Mouse (Mus musculus) adrenal gland (tissue): ENCODE data around the gene Insig1.

Experiments
- intact Hi-C: fragments of 180-260 bp; cut with DNase I; formaldehyde crosslinking; loops from one replicate; pipeline ENCODE4 v1.15.1; 2025

The Insig1 gene

GRCm38 (mm10) chr5:28063989-28064624 lies 7.1 kb upstream of the Insig1 start:
- intact Hi-C loops = no loop called here

- intact Hi-C loops = no loop called here
These were observed 5.9 kb upstream of the Insig1 start for GRCm38 (mm10) chr5:28065275-28065674.

- intact Hi-C loops = no loop called here
These were observed 4.9 kb upstream of the Insig1 start for GRCm38 (mm10) chr5:28066311-28066710.

GRCm38 (mm10) chr5:28070149-28070827 lies 875 bp upstream of the Insig1 start:
- intact Hi-C loops = loop anchor here (10.0 kb wide), 1 partner anchor 285 kb away; no protein-coding TSS in a partner anchor

- intact Hi-C loops = loop anchor here (10.0 kb wide), 1 partner anchor 287 kb away; no protein-coding TSS in a partner anchor
These were observed 477 bp downstream of the Insig1 start for GRCm38 (mm10) chr5:28071456-28072223.

GRCm38 (mm10) chr5:28079431-28079830 lies 8.3 kb downstream of the Insig1 start:
- intact Hi-C loops = loop anchor here (10.0 kb wide), 1 partner anchor 295 kb away; no protein-coding TSS in a partner anchor

GRCm38 (mm10) chr5:28081127-28081526 lies 10.0 kb downstream of the Insig1 start:
- intact Hi-C loops = no loop called here

- intact Hi-C loops = no loop called here
These were observed 10.7 kb downstream of the Insig1 start for GRCm38 (mm10) chr5:28081822-28082221.

GRCm38 (mm10) chr5:28082312-28082711 lies 11.1 kb downstream of the Insig1 start:
- intact Hi-C loops = no loop called here

- intact Hi-C loops = no loop called here
These were observed 11.6 kb downstream of the Insig1 start for GRCm38 (mm10) chr5:28082796-28083195.

- intact Hi-C loops = no loop called here
These were observed 13.6 kb downstream of the Insig1 start for GRCm38 (mm10) chr5:28084743-28085142.

GRCm38 (mm10) chr5:28090547-28090946 lies 19.4 kb downstream of the Insig1 start:
- intact Hi-C loops = loop anchor here (10.0 kb wide), 1 partner anchor 296 kb away; the partner anchor contains the start of gene Paxip1

- intact Hi-C loops = loop anchor here (10.0 kb wide), 1 partner anchor 298 kb away; the partner anchor contains the start of gene Paxip1
These were observed 21.2 kb downstream of the Insig1 start for GRCm38 (mm10) chr5:28092327-28092726.

GRCm38 (mm10) chr5:28093874-28094273 lies 22.7 kb downstream of the Insig1 start:
- intact Hi-C loops = loop anchor here (1.0 to 10.0 kb wide), 3 partner anchors 99 to 299 kb away; partner anchors contain the start of gene Paxip1

GRCm38 (mm10) chr5:28094393-28094792 lies 23.2 kb downstream of the Insig1 start:
- intact Hi-C loops = loop anchor here (1.0 to 10.0 kb wide), 3 partner anchors 99 to 300 kb away; partner anchors contain the start of gene Paxip1

GRCm38 (mm10) chr5:28094846-28095245 lies 23.7 kb downstream of the Insig1 start:
- intact Hi-C loops = loop anchor here (1.0 to 10.0 kb wide), 3 partner anchors 100 to 300 kb away; partner anchors contain the start of gene Paxip1

GRCm38 (mm10) chr5:28095671-28096070 lies 24.5 kb downstream of the Insig1 start:
- intact Hi-C loops = loop anchor here (2.0 to 10.0 kb wide), 2 partner anchors 241 to 301 kb away; partner anchors contain the start of gene Paxip1

GRCm38 (mm10) chr5:28106966-28107365 lies 35.8 kb downstream of the Insig1 start:
- intact Hi-C loops = no loop called here

GRCm38 (mm10) chr5:28107974-28108373 lies 36.8 kb downstream of the Insig1 start:
- intact Hi-C loops = no loop called here

- intact Hi-C loops = no loop called here
These were observed 39.7 kb downstream of the Insig1 start for GRCm38 (mm10) chr5:28110881-28111280.

GRCm38 (mm10) chr5:28117251-28117880 lies 46.2 kb downstream of the Insig1 start:
- intact Hi-C loops = no loop called here
